Comparison of ENCODE assay signal across 19 mouse cellular contexts in genomic region chr2:26184352-26184751, GRCm38 (mm10). TPM values are rescaled to one million over a fixed set of nuclear protein-coding genes. Genes with fewer than 3 reads are reported as not detected.
"Had no signal": no experiment of that assay in that cellular context is flagged by ENCODE, and none has a peak within 500 bp of the region (broad histone marks: within the 10 kb centered on the region; RNA-seq: fewer than 3 reads in every experiment).

No protein-coding gene starts in this region.

- DNase-seq: gastrocnemius, adult 2 months; gastrocnemius, postnatal 14 days; gastrocnemius, postnatal 36 days; heart, adult 11 months; heart, adult 2 months; heart, postnatal 14 days; heart, postnatal 36 days; kidney, adult 11 months; kidney, adult 2 months; kidney, adult 9 months; kidney, postnatal 14 days; kidney, postnatal 36 days; layer of hippocampus, adult 9-11 months; layer of hippocampus, postnatal 36 days; left cerebral cortex, postnatal 4 days had no signal

RNA-seq across cellular contexts. Expression of gene Lhx3, which starts 23.7 kb away (rescaled TPM):
- total RNA-seq: gastrocnemius, adult 2 months; gastrocnemius, postnatal 14 days; gastrocnemius, postnatal 36 days; heart, adult 2 months; heart, postnatal 14 days; heart, postnatal 36 days; hematopoietic stem cell, adult 5-6 weeks; layer of hippocampus, postnatal 14 days; layer of hippocampus, postnatal 36 days; left cerebral cortex, postnatal 10 days; left cerebral cortex, postnatal 4 days; liver, adult 2 months had no signal
